Mouse (Mus musculus): ENCODE measurements at regions not wholly inside any gene's neighbourhood (a gene's known extent, or its start where the extent isn't known, plus 50 kb on each side); places are given as distances from the start of the nearest gene placed in this dataset.

DNA sequence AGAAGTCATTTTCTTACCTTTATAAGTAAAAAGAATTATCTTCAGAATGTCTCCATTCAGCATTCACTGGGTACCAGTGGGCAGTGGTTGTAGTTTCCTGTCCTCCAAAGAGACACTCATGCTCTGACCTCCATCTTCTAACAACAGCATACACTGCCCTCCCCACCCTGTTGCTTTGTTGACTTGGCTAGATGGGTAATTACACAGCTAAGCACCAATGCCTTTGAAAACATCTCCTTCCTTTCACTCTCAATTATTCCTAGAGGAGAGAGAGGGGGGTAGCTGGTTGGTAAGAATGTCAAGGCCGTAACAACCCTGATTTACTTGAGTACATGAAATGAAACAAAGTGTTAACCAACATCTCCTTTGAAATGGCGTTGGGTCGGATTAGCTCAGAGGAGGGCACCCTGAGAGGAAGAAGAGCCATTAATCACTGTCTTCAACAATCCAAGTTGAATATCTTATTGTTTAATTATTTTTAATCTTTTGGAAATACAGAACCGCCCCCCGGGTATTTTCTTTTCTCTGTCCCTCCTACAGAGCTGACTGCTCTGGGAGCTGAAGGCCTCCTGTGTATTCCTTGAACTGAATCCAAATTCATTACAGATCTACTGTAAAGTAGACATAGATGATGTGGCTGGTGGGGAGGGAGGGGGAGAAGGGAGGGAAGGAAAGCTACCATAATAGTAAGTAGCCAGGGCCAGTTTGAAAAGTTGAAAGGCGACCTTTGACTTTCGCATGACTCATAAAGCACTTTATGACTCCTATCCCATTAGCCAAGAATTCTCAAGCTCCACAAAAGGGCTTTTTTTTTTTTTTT is 302.9 kb downstream of the Pik3r1 start:
- no peak for TF ChIP-seq CTCF (IDR thresholded peaks at IDR 0.05)
- no peak for TF ChIP-seq EP300 (IDR thresholded peaks at IDR 0.05)
